Mouse (Mus musculus) left cerebral cortex, postnatal 14 days (tissue): ENCODE results near the gene Serinc3. TPM values are rescaled to one million over a fixed set of nuclear protein-coding genes. Genes with fewer than 3 reads are reported as not detected.
"Not testable (repeated sequence)": the region's sequence is repeated elsewhere in the genome, so short reads cannot be mapped to it uniquely, and the experiment has no call there.

Experiments
- DNase-seq, 2 experiments: peaks; one replicate each; pipeline ENCODE4 v3.0.0; 2021 to 2022; ENCODE audit warnings: low spot score in 2 of 2, mixed read lengths in 1 of 2
- intact Hi-C: fragments of 180-260 bp; cut with DNase I; formaldehyde crosslinking; loops from one replicate; pipeline ENCODE4 v1.15.1; 2025
- long read RNA-seq, 2 experiments: library from polyadenylated mRNA; stranded (forward); transcript quantifications; one replicate each; pipeline ENCODE4 v2.0.0; 2021
- total RNA-seq, 2 experiments: library from RNA; stranded (reverse); gene quantifications; 2 replicates each; pipeline ENCODE4 v1.2.3; 2021

Serinc3 gene
- total RNA-seq = 100 to 1,000 TPM; 221 to 248 TPM
- long read RNA-seq, experiment 1, transcript Serinc3-201 (10 exons, 3,683 nt) = major isoform, 354 of 400 reads
- long read RNA-seq, experiment 1, partial matches to known transcripts = 36 of 400 reads
- long read RNA-seq, experiment 1, other reads (novel, unspliced or antisense) = 10 of 400 reads
- long read RNA-seq, experiment 2, transcript Serinc3-201 (10 exons, 3,683 nt) = major isoform, 240 of 273 reads
- long read RNA-seq, experiment 2, partial matches to known transcripts = 21 of 273 reads
- long read RNA-seq, experiment 2, other reads (novel, unspliced or antisense) = 12 of 273 reads

DNA sequence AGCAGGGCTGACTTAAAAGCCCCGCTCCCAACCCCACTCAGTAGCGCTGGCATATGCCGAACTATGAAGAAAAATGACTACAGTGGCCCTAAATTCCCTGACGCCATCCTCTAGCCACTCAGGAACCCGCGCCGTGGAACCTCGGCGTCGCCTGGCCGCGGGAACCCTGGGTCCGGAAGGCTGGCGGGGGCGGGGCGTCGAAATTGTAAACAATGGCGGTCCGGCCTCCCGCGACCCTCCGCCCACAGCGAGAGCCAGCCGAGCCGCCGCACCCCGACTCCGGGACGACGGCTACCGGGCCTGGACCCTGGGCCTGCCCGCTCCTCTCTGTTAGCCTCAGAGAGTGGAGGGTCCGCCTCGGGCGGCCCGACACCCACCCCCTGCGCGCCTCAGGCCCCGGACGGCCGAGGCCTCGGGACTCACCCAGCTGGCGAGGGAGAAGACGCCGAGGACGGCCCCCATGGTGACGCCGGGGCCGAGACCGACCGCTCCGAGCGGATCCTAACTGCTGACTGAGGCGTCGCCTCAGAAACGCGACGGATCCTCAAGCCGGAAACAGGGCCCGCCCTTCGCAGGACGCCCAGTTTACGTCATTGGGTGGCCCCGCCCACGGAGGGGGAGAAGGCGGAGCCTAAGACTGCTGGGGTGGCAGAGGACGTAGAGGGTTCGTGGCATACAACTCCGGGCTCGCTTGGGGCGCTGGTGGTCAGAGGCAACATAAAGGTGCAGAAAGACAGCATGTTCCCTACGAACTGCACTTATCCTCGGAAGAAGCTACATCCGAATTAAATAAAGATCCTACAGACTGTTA, at the start of gene Serinc3:
Gene Serinc3, minus strand, starts transcription at position 557 of the 811 bp plus-strand sequence.
- intact Hi-C loops = no loop called here
- DNase-seq = peak; percentile 98

DNA sequence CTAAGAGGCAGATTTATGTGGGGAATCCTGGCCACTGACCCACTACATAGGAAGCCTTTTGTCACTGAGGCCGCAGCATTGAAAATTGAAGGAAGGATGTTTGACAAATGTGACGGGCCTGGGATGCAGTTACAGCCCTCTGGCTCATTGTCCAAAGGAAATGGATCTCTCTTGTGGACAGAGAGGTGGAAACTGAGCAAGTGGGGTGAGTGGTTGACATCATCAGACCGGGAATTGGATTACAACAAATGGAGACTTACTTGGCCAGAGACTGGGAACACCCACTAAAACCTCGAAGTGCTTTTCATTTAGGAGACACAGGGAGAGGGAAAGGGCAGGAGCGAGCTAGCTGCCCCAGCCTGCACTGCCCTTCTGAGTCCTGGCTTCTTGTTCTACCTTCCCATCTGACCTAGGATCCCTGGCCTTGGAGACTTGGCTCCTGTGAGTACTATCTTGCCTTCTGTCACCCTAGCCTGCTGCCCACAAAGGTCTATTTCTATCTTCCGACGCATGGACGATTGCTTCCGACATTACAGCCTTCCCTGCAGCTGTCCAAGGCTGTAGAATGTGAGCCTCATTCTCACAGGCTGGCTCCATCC, 48.9 kb upstream of the Serinc3 start:
- intact Hi-C loops = no loop called here
- no peak for DNase-seq

DNA sequence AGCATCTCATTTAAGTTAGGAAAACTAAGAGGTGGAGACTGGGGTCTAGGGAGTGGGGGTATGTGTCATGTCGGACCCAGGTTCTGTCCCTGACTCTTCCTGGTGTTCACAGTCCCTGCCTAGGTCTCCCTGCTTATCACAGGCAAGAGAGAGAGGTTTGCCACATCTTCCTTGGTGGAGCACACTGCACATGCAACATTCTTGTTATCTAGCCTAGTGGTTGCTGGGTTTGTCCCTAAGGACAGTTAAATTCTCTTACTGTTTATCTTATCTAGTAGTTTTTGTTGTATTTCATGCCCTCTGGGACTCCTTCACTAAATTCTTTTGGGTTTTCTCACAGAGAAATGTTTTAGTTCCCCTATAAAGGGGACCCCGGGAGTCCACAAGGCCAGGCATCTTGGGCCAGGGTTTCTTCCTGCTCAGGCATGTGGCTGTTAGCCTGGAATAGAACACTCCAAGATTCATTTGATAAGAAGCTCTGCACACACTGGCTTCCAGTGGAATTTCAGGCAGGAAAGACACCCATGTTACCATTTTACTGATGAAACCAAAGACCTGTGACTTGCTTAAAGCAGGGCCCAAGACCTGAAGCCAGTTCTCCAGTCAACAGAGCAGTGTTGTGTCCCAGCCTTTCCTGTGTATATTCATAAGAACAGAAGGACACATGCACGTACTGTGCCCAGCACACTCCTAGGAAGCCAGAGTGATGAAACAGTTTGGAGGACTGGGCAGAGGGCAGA, 48.1 kb upstream of the Serinc3 start:
- intact Hi-C loops = no loop called here
- DNase-seq = no peak

DNA sequence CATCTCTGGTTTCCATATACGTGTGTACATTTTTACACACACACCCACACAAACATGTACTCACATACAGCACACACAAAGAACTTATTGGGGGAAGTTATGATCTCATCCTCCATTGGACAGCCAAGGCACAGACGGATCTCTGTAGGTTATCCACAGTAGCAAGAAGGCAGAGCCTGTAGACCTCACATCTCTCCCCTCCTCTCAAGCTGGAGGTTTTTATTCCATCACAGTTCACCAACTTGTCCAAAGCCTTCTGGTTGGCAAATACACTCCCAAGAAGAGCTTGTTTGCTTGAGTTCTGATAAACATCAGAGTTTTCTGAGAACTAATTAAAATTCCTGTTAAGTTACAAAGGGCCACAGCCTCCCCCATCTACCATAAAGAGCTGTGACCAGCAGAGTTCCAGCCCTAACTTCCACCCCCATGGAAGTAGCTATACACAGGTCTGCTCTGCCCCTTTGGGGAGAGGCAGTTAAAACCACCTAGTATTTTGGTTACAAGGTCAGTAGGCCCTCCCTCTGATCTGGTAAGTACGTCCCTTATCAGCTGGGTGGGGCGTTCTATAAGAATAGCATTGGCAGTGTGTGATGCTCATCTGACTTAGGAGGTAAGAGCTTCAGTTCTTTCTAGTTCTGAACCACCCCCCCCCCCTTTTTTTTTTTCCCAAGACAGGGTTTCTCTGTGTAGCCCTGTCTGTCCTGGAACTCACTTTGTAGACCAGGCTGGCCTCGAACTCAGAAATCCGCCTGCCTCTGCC, 47.1 kb upstream of the Serinc3 start:
- DNase-seq = no peak
- intact Hi-C loops = no loop called here

DNA sequence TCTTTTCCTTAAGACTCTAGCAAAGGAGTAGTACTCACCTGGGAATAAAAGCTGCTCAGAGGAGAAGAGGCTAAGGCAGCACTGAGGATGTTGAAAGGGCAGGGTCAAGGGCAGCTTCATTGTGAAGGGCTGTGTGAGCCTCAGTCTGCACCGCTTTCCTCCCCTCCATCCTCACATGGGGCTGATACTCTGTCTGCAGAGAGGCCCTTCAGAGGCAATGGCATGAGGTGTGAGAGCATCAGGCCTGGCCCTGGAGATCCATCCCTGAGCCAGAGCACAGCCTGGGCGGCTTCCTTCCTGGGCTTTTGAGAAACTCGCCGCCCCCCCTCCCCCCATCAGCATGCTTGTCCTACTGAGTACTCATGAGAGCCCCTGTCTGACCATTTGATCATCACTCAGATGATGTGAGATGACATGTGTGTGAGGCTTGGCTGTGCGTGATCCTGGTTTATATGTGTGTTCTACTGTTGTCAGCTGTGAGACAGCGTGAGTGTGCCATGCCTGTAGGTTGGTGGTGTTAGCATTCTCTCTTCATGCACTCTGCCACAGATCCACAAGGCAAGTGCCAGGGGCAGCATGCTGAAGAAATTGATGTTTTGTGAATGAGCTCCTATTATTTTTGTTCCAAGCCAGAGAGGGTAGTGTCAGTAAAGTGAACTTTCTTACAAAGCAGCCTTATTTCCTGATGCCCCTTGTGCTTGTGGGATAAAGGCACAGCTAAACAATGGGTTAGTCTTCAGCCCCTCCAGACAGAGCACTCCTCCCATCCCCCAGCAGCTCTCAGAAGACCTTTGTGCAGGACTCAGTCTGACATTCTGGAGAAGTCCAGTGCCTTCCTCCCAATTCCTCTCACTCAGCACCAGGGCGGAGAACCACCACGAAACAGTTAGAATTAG, 45.7 kb upstream of the Serinc3 start:
- intact Hi-C loops = no loop called here
- DNase-seq = no peak

DNA sequence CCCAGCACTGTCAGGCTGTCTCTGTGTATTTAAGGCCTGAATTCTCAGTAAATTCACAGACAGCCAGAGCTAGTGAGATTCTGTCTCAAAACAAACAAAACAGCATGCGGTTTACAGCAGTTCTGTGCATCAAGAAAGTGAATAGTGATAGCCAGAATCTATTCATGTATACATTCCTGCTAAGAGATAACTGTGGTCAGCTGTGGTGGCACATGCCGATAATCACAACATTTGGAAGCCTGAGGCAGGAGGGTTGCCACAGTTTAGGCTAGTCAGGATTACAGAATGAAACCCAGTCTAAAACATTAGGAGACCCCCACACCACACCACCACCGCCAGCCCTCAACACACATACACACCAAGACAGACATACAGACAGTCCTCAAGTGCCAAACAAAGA, 44.8 kb upstream of the Serinc3 start:
- DNase-seq = no peak
- intact Hi-C loops = no loop called here

DNA sequence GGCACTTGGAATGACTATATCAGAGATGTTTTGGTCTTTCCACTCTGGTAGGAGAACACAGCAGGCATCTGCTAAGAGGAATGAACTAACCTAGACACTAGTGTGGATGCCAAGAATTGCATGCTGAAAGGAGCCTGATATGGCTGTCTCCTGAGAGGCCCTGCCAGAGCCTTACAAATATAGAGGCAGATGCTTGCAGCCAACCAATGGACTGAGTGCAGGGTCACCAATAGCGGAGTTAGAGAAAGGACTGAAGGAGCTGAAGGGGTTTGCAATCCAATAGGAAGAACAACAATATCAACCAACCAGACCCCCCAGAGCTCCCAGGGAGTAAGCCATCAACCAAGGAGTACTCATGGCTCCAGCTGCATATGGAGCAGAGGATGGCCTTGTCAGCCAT, 43.4 kb upstream of the Serinc3 start:
- DNase-seq, intact Hi-C loops: not testable (repeated sequence)

DNA sequence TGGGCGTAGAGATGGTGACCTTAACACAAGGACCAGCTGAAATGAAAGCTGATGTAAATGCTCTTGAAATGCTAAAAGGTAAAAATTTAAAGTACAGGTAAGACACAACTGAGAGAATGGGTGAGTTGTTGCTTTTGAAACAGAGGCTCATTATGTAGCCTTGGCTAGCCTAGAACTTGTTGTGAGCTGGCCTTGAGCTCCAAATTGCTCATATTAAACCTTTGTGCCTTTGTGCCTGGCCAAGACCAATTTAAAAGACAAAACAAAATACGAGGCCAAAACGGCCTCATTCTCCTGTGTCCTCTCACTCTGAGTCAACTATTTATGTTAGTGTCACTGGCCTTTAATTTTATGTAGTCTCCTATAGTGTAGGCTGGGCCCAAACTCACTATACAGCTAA, 42.0 kb upstream of the Serinc3 start:
- intact Hi-C loops = no loop called here
- DNase-seq = no peak

DNA sequence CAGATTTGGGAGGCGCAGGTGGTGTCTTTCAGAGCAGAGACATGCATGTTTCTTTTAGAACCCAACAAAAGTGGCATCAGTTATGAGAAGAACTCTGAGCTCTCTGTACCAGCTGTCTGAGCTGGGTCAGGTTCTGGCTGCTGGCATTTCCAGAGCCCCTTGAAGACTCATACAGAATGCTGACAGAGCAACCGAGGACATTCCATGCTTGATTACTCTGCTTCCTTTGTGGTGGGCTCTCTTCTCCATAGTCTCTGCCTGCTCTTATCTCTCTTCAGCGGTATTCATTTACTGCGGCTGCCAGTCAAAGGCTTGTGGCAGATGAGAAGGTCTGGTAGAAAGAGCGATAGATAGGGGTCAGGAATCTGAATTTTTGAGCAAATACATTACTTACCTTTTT, 41.3 kb upstream of the Serinc3 start:
- intact Hi-C loops = no loop called here
- no peak for DNase-seq

DNA sequence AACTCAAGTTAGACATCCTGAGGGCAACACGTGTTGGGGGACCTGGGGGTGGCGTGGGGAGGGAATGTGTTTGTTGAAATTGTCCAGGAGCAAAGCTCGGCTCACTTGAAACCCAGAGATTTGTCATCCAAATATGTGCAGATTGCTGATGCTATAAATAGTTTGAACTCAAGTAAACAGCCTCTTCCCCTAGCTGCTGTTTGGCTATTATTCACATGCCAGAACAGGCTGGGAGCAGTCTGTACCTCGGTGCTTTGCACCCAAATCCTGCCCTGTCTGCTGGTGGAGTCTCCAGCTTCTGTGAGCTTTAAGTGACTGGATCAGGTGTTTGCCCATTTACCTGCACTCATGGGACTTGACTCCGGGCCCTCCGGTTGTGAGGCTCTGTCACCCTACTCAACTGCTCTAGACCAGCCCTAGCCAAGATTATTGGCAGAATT, 40.9 kb upstream of the Serinc3 start:
- DNase-seq = peak; percentile 52 to 69
- intact Hi-C loops = no loop called here

DNA sequence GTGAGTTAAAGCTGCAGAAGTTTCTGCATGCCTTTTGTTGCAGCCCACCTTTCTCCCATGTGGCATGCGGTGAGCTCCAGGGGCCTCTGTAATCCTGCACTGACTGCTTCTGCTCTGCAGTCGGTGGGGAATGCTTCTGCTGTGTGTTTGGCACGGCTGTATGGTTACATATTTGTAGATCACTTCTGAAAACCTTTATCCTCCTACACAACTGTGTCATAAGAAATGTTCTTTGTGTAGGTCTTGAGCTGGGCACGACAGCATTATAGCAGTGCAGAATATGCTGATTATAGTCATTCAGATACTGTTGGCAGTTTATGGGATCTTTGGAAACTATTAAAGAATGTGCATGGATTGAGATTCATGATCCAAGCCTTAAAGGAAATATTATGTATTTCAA, 40.4 kb upstream of the Serinc3 start:
- peak in 1 of 2 experiments; percentile 45 for DNase-seq
- intact Hi-C loops = no loop called here

DNA sequence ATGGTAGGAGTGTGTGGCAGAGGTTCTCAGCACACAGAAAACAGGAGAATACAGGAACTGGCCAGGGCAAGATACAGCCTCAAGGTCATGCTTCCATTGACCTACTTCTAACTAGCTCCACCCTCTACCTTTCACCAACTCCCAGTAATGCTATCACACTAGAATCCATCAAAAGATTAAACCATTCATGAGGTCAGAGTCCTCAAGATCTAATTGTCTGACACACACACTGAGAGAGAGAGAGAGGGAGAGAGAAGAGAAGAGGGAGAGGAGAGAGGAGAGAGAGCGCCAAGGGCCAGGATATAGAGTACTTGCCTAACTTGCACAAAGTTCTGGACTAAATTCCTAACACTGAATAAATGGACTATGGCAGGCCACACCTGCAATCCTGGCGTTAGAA, 37.4 kb upstream of the Serinc3 start:
- no peak for DNase-seq
- intact Hi-C loops = no loop called here

DNA sequence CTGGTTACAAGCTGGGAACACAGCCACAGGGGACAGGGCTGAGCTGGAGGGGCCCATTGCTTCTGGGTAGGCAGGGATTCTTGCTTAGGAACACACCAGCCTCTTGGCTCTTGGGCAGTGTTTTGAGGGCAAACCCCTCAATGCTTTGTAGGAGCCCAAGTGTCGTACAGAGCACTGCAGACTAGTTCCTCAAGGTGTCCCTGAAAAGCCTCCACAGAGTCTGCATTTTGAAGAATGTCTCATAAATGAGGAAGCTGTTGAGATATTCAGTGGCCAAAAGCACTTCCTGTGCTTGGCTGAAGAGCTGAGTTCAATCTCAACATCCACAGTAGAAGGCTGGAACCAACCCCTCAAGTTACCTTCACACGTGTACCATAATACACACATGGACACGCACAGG, 31.8 kb upstream of the Serinc3 start:
- no peak for DNase-seq
- intact Hi-C loops = loop anchor here (5.0 kb wide), 1 partner anchor 41 kb away; no protein-coding TSS in a partner anchor

DNA sequence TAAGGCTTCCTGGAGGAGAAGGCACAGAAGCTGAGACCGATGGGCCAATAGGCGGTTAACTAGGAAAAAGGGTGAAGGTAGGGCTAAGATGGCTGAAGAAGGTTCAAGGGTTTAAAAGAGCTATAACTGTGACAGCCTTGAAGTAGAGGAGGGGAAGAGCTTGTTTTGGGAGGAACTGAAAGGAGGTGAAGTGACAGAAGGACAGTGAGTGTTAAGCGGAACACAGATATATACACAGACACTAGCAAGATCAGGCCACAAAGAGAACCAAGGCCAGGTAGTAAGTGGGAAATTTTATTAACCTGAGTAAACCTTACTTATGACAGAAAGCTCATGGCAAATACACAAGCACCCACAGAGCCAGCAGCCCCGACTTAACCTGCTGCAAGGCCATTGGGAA, 31.4 kb upstream of the Serinc3 start:
- DNase-seq = no peak
- intact Hi-C loops = loop anchor here (5.0 kb wide), 1 partner anchor 41 kb away; no protein-coding TSS in a partner anchor

DNA sequence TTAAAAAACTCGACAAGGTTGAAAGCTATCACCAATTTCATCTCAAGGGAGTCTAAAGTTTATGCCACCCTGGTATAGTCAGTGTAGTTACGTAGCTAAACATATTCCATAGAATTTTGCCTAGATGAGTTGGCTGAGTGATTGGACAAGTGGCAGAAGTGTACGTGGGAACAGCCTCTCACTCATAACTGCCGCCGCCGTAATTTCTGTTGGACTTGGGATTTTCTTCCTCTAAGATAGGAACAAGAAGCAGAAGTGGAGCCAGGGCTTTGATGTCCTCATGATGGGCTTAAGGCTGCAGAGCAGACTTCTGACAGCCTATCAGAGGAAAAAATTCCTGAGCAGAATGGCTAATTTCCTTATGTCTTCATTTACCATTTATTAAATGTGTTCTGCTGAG, 30.7 kb upstream of the Serinc3 start:
- intact Hi-C loops = loop anchor here (5.0 kb wide), 1 partner anchor 42 kb away; no protein-coding TSS in a partner anchor
- peak in 1 of 2 experiments; percentile 48 for DNase-seq

DNA sequence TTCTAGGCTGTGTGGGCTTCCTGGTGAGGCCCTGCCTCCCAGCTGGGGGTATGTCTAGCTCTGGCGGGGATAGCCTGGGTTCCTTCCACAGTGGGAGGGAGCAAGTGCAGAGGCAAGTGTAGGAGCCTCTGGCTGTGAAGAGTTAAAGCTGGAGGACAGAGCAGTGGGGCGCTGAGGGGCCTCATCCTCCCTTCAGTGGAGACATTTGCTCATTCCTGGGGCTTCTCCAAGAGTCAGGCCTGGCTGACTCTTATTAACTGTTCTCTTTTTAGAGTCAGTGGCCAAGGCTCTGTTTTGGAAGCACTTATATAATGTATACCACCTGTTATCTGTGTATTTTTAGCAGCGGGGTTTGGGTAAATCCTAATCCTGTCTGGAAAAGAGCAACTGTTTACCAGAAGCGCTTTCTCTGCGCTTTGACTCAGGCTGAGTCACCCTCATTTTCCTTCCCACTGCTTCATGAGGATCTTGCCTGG, 30.3 kb upstream of the Serinc3 start:
- intact Hi-C loops = loop anchor here (5.0 kb wide), 1 partner anchor 42 kb away; no protein-coding TSS in a partner anchor
- peak; percentile 28 to 38 for DNase-seq

DNA sequence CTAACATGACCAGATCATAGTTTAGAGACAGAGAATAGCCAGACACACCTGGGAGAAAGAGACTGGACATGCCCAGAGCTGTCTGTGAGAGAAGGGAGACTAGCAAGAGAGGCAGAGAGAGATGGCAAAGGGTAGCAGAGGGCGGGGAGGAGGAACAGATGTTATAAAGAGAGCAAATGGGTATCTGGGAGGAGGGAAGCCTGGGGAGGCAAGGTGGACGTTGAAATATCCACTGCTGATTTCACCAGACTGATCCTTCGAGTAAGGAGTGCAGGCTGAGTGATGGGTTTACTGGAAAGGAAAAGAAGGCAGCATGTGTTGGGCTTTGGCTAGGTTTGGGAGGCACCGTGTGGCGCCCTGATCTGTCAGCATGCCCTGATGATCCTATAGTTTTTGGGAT, 29.5 kb upstream of the Serinc3 start:
- intact Hi-C loops = no loop called here

More for the DNA sequence above, 29.5 kb upstream of the Serinc3 start:
- no peak for DNase-seq
